Mouse (Mus musculus) ES-E14 (cell line): ENCODE data around the gene Adam25. TPM values are rescaled to one million over a fixed set of nuclear protein-coding genes. Genes with fewer than 3 reads are reported as not detected.

ENCODE experiments used
- DNase-seq: peaks from one replicate; pipeline ENCODE4 v3.0.0-alpha.2; 2013; ENCODE audit warnings: low read depth, low spot score
- H3K27ac ChIP-seq: 2 replicates; pipeline ENCODE4 v1.5.1; 2012; ENCODE audit warnings: low read depth, mild to moderate bottlenecking, low read length, moderate library complexity, mixed read lengths; ENCODE audit not compliant: poor library complexity, insufficient read depth, severe bottlenecking
- H3K36me3 ChIP-seq: 2 replicates; pipeline ENCODE4 v1.6.1; 2012; ENCODE audit warnings: mild to moderate bottlenecking, low read length, moderate library complexity, mixed read lengths; ENCODE audit not compliant: control insufficient read depth, poor library complexity, insufficient read depth, severe bottlenecking
- H3K4me1 ChIP-seq, 2 experiments: fragments of 150-350 bp in 1 of 2; sonication (generic) in 1 of 2; 2 replicates each; pipeline ENCODE4 v1.6.1; 2012; ENCODE audit warnings: low read length in 2 of 2, mild to moderate bottlenecking in 1 of 2, mixed read lengths in 1 of 2; ENCODE audit not compliant: control insufficient read depth in 2 of 2, insufficient read depth in 2 of 2, poor library complexity in 1 of 2
- H3K4me3 ChIP-seq, 2 experiments: fragments of 150-350 bp in 1 of 2; sonication (generic) in 1 of 2; 2 replicates each; pipeline ENCODE4 v1.5.1; 2012; ENCODE audit warnings: low read length in 2 of 2, low read depth in 1 of 2, mild to moderate bottlenecking in 1 of 2, mixed read lengths in 1 of 2; ENCODE audit not compliant: insufficient read depth in 1 of 2, poor library complexity in 1 of 2, severe bottlenecking in 1 of 2
- H3K9ac ChIP-seq: 2 replicates; pipeline ENCODE4 v1.6.1; 2012; ENCODE audit warnings: low read depth, mild to moderate bottlenecking, low read length, mixed read lengths; ENCODE audit not compliant: poor library complexity, insufficient read depth, severe bottlenecking
- H3K9me3 ChIP-seq: fragments of 150-350 bp; sonication (generic); 2 replicates; pipeline ENCODE4 v1.6.1; 2012; ENCODE audit warnings: low read depth, mild to moderate bottlenecking, low read length; ENCODE audit not compliant: control insufficient read depth, insufficient read depth
- CHD2 ChIP-seq: IDR thresholded peaks from 2 replicates; pipeline ENCODE4 v1.6.1; 2014; ENCODE audit warnings: mild to moderate bottlenecking, low read depth, low read length, inconsistent platforms
- HCFC1 ChIP-seq: IDR thresholded peaks from 2 replicates; pipeline ENCODE4 v1.6.1; 2012; ENCODE audit warnings: low read length, inconsistent platforms, borderline replicate concordance; ENCODE audit not compliant: insufficient read depth
- MAFK ChIP-seq: IDR thresholded peaks from 2 replicates; pipeline ENCODE4 v1.6.1; 2014; ENCODE audit warnings: mild to moderate bottlenecking, low read depth, low read length, inconsistent platforms; ENCODE audit not compliant: insufficient read depth
- ZC3H11A ChIP-seq: IDR thresholded peaks from 2 replicates; pipeline ENCODE4 v1.6.1; 2012; ENCODE audit warnings: low read depth, mild to moderate bottlenecking, inconsistent platforms, low read length, borderline replicate concordance
- ZNF384 ChIP-seq: IDR thresholded peaks from 2 replicates; pipeline ENCODE4 v1.6.1; 2012; ENCODE audit warnings: low read depth, low read length, inconsistent platforms
- in situ Hi-C, 2 experiments: fragments of 600-800 bp; cut with MboI; formaldehyde crosslinking; loops; one replicate each; pipeline ENCODE4 v1.15.1; 2025; ENCODE audit warnings: low sequenced_read_pairs in 2 of 2, inconsistent platforms in 1 of 2; ENCODE audit not compliant: unreplicated experiment in 2 of 2
- total RNA-seq: library from RNA; depleted of rRNA; stranded (reverse); fragments of 300-350 nt; gene quantifications from 2 replicates; pipeline ENCODE4 v1.2.3, GENCODE M21; 2012; rRNA removed

The Adam25 gene
- total RNA-seq, 1 experiment = 0.89 TPM

- no peak overlapping the region for H3K9ac ChIP-seq
- no peaks in the 10 kb centered on the region for H3K9me3 ChIP-seq
- TF ChIP-seq HCFC1 (no peak), ZNF384 (no peak), CHD2 (no peak), MAFK (no peak), ZC3H11A (no peak)
- H3K4me1 ChIP-seq = no peaks in the 10 kb centered on the region
- in situ Hi-C loops = no loop called here
- no peak overlapping the region for H3K27ac ChIP-seq
- no peaks in the 10 kb centered on the region for H3K36me3 ChIP-seq
- H3K4me3 ChIP-seq = no peak overlapping the region
- DNase-seq = no peak
These were observed 51.5 kb downstream of the Adam25 start for GRCm38 (mm10) chr8:40803379-40804079.

Other genes starting within 250 kb of the Adam25 start
- not detected in 2 replicates for gene Adam24, start 77.1 kb upstream of the Adam25 start, total RNA-seq
- 0.13 and 0.21 TPM in 2 replicates for gene Adam20, start 41.1 kb downstream of the Adam25 start, total RNA-seq
- not detected in 2 replicates for gene Adam39, start 70.8 kb downstream of the Adam25 start, total RNA-seq